Mouse (Mus musculus): Measurements from ENCODE around the gene Prdx5. TPM values are rescaled to one million over a fixed set of nuclear protein-coding genes. Genes with fewer than 3 reads are reported as not detected.

Prdx5 gene
- polyA plus RNA-seq, 1 experiment from 2014 or later = 150 TPM

DNA sequence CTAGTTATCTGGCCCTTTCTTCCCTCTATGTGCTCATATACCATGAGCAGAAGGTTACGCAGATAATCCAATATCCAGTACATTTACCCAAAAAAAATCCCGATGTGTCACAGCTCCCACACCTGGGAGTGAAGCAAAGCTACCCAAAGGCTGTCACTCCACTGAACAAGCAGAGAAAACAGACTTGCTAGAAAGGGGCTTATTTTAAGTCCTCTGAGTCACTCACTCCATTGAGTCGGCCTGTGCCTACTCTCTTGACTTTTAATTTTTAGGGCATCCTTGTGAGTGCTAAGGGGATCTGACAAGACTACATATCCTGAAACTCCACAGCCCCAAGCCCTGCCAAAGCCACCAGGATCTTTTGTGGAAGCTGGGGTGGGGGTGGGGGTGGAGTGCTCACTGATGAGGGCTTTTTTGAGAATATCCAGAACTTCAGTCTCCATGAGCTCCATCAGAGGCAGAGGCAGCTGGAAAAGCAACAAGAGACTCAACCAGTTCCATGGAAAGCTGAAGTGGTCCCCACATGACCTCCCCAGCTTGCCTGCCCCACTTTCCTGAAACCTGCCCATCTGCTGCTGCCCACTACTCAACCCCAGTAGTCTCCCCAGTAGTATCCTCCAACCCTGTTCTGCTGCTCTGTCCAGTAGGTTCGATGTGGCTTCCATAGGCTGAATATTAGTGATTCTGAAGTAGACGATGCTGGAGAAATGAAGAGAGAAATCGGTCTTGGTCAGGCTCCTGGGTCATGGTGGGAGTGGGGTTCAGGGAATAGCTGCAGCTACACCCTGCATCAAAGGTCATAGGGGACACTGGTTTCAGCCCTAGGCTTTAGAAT lies 13.2 kb upstream of the Prdx5 start:
- Histone ChIP-seq H3K4me1 (ENCODE audit: control insufficient read depth, insufficient read depth, low read length) (peaks cover 26% of the 10 kb centered on the region), H3K4me2 (peak overlapping the region; percentile 95), H3K27ac (ENCODE audit: low read depth, low read length) (peak overlapping the region; percentile 74; the same call in 1 of the 2 replicates), H3K27me3 (ENCODE audit: control insufficient read depth, insufficient read depth, low read length) (peaks cover 47% of the 10 kb centered on the region), H3K36me3 (ENCODE audit: control insufficient read depth, insufficient read depth, low read length) (no peaks in the 10 kb centered on the region), H3K4me3 (ENCODE audit: low read depth, low read length) (peak overlapping the region; percentile 69; the same call in 1 of the 2 replicates), H3K9ac (ENCODE audit: low read depth, low read length) (peak overlapping the region; percentile 59), H3K9me3 (replicated peaks; ENCODE audit: control insufficient read depth, low read length) (no peaks in the 10 kb centered on the region)
- ATAC-seq (replicated peaks; ENCODE audit: insufficient number of reproducible peaks, low FRiP score, low TSS enrichment) = no peak
- WGBS (ENCODE audit: insufficient replicate concordance) = 61% methylated on average over 6 of the region's 6 CpGs

- Histone ChIP-seq H3K9ac (ENCODE audit: low read depth, low read length) (peak within 1 kb of the TSS; percentile 87), H3K36me3 (ENCODE audit: control insufficient read depth, insufficient read depth, low read length) (no peaks in the 10 kb centered on the region), H3K4me3 (ENCODE audit: low read depth, low read length) (peak within 1 kb of the TSS; percentile 69), H3K4me2 (peak within 1 kb of the TSS; percentile 95), H3K27me3 (ENCODE audit: control insufficient read depth, insufficient read depth, low read length) (peaks cover 34% of the 10 kb centered on the region), H3K27ac (ENCODE audit: low read depth, low read length) (peak within 1 kb of the TSS; percentile 88), H3K9me3 (replicated peaks; ENCODE audit: control insufficient read depth, low read length) (no peaks in the 10 kb centered on the region), H3K4me1 (ENCODE audit: control insufficient read depth, insufficient read depth, low read length) (peaks cover 26% of the 10 kb centered on the region)
- under 1% methylated on average over 57 of the region's 66 CpGs for WGBS (ENCODE audit: insufficient replicate concordance)
- peak; percentile 92 for ATAC-seq (replicated peaks; ENCODE audit: insufficient number of reproducible peaks, low FRiP score, low TSS enrichment)
These were observed 12.0 kb upstream of the Prdx5 start, which contains the start of gene Esrra for GRCm38 (mm10) chr19:6921647-6922567. Esrra (minus strand) TSS chr19:6921813.

GRCm38 (mm10) chr19:6920741-6921636 lies 11.1 kb upstream of the Prdx5 start:
- Histone ChIP-seq H3K36me3 (ENCODE audit: control insufficient read depth, insufficient read depth, low read length) (no peaks in the 10 kb centered on the region), H3K9ac (ENCODE audit: low read depth, low read length) (peak overlapping the region; percentile 87), H3K4me2 (peak overlapping the region; percentile 95), H3K27me3 (ENCODE audit: control insufficient read depth, insufficient read depth, low read length) (peaks cover 25% of the 10 kb centered on the region), H3K4me3 (ENCODE audit: low read depth, low read length) (peak overlapping the region; percentile 69), H3K4me1 (ENCODE audit: control insufficient read depth, insufficient read depth, low read length) (peaks cover 31% of the 10 kb centered on the region), H3K9me3 (replicated peaks; ENCODE audit: control insufficient read depth, low read length) (no peaks in the 10 kb centered on the region), H3K27ac (ENCODE audit: low read depth, low read length) (peak overlapping the region; percentile 88)
- WGBS (ENCODE audit: insufficient replicate concordance) = 1% methylated on average over 35 of the region's 48 CpGs
- no peak; the same call in none of the 2 replicates for ATAC-seq (replicated peaks; ENCODE audit: insufficient number of reproducible peaks, low FRiP score, low TSS enrichment)

- H3K4me1 ChIP-seq (ENCODE audit: control insufficient read depth, insufficient read depth, low read length) = peaks cover 33% of the 10 kb centered on the region
- no peaks in the 10 kb centered on the region for H3K9me3 ChIP-seq (replicated peaks; ENCODE audit: control insufficient read depth, low read length)
- H3K4me3 ChIP-seq (ENCODE audit: low read depth, low read length) = peak overlapping the region; percentile 69
- H3K9ac ChIP-seq (ENCODE audit: low read depth, low read length) = peak overlapping the region; percentile 87
- ATAC-seq (replicated peaks; ENCODE audit: insufficient number of reproducible peaks, low FRiP score, low TSS enrichment) = no peak
- no peaks in the 10 kb centered on the region for H3K36me3 ChIP-seq (ENCODE audit: control insufficient read depth, insufficient read depth, low read length)
- peaks cover 17% of the 10 kb centered on the region for H3K27me3 ChIP-seq (ENCODE audit: control insufficient read depth, insufficient read depth, low read length)
- H3K4me2 ChIP-seq = peak overlapping the region; percentile 95
- peak overlapping the region; percentile 88; the same call in 1 of the 2 replicates for H3K27ac ChIP-seq (ENCODE audit: low read depth, low read length)
- WGBS (ENCODE audit: insufficient replicate concordance) = 51% methylated on average over 8 of the region's 8 CpGs
These were observed 10.2 kb upstream of the Prdx5 start for GRCm38 (mm10) chr19:6919876-6920740.

- Histone ChIP-seq H3K4me3 (ENCODE audit: low read depth, low read length) (no peak overlapping the region), H3K9me3 (replicated peaks; ENCODE audit: control insufficient read depth, low read length) (no peaks in the 10 kb centered on the region), H3K27me3 (ENCODE audit: control insufficient read depth, insufficient read depth, low read length) (peaks cover 10% of the 10 kb centered on the region), H3K4me1 (ENCODE audit: control insufficient read depth, insufficient read depth, low read length) (peaks cover 31% of the 10 kb centered on the region), H3K36me3 (ENCODE audit: control insufficient read depth, insufficient read depth, low read length) (peaks cover 1% of the 10 kb centered on the region; the same call in 1 of the 2 replicates), H3K9ac (ENCODE audit: low read depth, low read length) (no peak overlapping the region), H3K4me2 (no peak overlapping the region), H3K27ac (ENCODE audit: low read depth, low read length) (no peak overlapping the region)
- ATAC-seq (replicated peaks; ENCODE audit: insufficient number of reproducible peaks, low FRiP score, low TSS enrichment) = no peak
These were observed 9.5 kb upstream of the Prdx5 start for GRCm38 (mm10) chr19:6919431-6919830.

GRCm38 (mm10) chr19:6918321-6918720 lies 8.4 kb upstream of the Prdx5 start:
- Histone ChIP-seq H3K36me3 (ENCODE audit: control insufficient read depth, insufficient read depth, low read length) (peaks cover 5% of the 10 kb centered on the region; the same call in 1 of the 2 replicates), H3K27ac (ENCODE audit: low read depth, low read length) (no peak overlapping the region), H3K27me3 (ENCODE audit: control insufficient read depth, insufficient read depth, low read length) (peaks cover 2% of the 10 kb centered on the region), H3K9ac (ENCODE audit: low read depth, low read length) (no peak overlapping the region), H3K4me1 (ENCODE audit: control insufficient read depth, insufficient read depth, low read length) (peaks cover 31% of the 10 kb centered on the region), H3K9me3 (replicated peaks; ENCODE audit: control insufficient read depth, low read length) (no peaks in the 10 kb centered on the region), H3K4me3 (ENCODE audit: low read depth, low read length) (no peak overlapping the region), H3K4me2 (no peak overlapping the region)
- WGBS (ENCODE audit: insufficient replicate concordance) = 92% methylated on average over 4 of the region's 4 CpGs
- ATAC-seq (replicated peaks; ENCODE audit: insufficient number of reproducible peaks, low FRiP score, low TSS enrichment) = no peak

GRCm38 (mm10) chr19:6916496-6916895 lies 6.6 kb upstream of the Prdx5 start:
- H3K36me3 ChIP-seq (ENCODE audit: control insufficient read depth, insufficient read depth, low read length) = peaks cover 21% of the 10 kb centered on the region
- WGBS (ENCODE audit: insufficient replicate concordance) = 78% methylated on average over 4 of the region's 4 CpGs

More at GRCm38 (mm10) chr19:6916496-6916895, 6.6 kb upstream of the Prdx5 start:
- H3K27ac ChIP-seq (ENCODE audit: low read depth, low read length) = no peak overlapping the region
- no peak overlapping the region for H3K4me2 ChIP-seq
- no peak overlapping the region for H3K9ac ChIP-seq (ENCODE audit: low read depth, low read length)
- no peaks in the 10 kb centered on the region for H3K9me3 ChIP-seq (replicated peaks; ENCODE audit: control insufficient read depth, low read length)
- no peaks in the 10 kb centered on the region for H3K27me3 ChIP-seq (ENCODE audit: control insufficient read depth, insufficient read depth, low read length)
- no peak for ATAC-seq (replicated peaks; ENCODE audit: insufficient number of reproducible peaks, low FRiP score, low TSS enrichment)
- no peak overlapping the region for H3K4me3 ChIP-seq (ENCODE audit: low read depth, low read length)
- H3K4me1 ChIP-seq (ENCODE audit: control insufficient read depth, insufficient read depth, low read length) = peaks cover 25% of the 10 kb centered on the region
